Mouse (Mus musculus): ENCODE results near the gene Cmas.

The Cmas gene

GRCm38 (mm10) chr6:142756507-142757333 is at the start of gene Cmas:
Gene Cmas (plus strand): TSS chr6:142756686.
- DNase-seq (ENCODE audit: low spot score), result peak; percentile 86

GRCm38 (mm10) chr6:142706688-142707087 is 49.8 kb upstream of the Cmas start:
- no peak for DNase-seq (ENCODE audit: low spot score)

DNA sequence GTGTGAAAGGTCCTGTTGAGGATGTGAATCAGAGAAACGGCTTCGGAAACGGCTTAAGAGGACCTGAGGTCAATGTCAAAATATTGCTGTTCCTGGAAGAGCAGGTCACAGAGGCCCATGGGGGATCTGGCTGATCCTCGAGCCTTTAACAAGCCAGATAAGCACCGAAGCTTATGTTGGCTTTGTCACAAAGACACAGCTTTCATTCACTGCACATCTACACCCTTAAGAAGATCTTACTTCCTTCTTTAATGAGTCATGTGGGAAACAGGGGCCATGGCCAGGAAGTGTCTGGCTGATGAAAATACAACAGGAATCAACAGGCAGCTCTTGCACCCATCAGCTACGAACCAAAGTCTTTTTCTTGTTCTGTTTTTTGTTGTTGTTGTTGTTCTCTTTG is 48.1 kb upstream of the Cmas start:
- no peak for DNase-seq (ENCODE audit: low spot score)

DNA sequence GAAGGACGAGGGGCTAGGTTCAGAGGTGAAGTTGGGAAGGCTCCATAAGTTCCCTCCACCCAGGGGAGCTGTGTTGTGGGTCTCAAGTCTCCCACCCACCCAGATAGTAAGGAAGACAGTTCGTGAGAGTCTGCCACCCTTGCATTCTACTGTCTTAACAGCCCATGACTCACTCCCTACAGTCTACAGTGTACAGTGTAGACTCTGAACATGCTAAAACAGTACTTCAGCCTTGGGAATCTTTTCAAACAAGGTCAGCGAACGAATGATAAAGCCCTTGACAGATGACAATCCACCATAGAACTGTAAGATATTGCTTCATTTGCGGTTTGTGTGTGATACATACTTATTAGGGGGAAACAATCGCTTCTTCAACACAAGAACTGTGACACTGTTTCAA is 45.8 kb upstream of the Cmas start:
- no peak for DNase-seq (ENCODE audit: low spot score)

DNA sequence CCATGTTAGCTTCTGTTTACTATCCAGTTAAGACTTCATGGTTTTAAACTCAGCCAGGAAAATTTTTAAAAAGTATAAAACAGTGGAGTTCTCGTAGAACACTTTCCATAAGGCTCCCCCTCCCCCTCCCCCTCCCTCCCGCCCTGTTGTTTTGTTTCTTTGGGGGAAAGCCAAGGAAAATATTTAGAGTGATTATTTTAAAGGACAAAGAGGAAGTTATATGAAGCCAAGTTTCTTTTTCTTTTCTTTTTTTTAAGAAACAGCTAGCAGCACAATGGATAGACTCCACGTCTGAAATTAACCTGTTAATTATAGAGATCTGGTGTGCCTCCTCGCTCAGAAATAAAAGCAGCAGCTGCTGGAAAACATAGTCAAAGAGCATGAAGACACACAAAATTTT is 45.4 kb upstream of the Cmas start:
- DNase-seq (ENCODE audit: low spot score), result no peak

GRCm38 (mm10) chr6:142715026-142715425 is 41.5 kb upstream of the Cmas start:
- no peak for DNase-seq (ENCODE audit: low spot score)

DNA sequence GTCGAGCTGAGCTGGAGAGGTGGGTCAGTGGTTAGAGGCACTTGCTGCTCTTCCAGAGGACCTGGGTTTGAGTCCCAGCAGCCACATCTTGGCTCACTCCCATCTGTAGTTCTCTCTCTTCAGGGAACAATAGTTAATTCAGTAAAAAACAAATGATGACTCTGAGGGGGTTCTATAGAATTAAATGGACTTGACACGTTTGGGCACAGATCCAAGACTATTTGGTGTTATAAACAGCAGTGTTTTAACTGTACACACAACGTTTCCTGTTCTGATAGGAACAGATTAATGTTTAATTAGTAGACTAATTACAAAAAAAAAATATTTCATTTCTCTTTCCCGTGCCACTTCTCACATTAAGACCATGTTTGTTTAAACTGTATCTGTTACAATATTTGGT is 39.3 kb upstream of the Cmas start:
- no peak for DNase-seq (ENCODE audit: low spot score)

DNA sequence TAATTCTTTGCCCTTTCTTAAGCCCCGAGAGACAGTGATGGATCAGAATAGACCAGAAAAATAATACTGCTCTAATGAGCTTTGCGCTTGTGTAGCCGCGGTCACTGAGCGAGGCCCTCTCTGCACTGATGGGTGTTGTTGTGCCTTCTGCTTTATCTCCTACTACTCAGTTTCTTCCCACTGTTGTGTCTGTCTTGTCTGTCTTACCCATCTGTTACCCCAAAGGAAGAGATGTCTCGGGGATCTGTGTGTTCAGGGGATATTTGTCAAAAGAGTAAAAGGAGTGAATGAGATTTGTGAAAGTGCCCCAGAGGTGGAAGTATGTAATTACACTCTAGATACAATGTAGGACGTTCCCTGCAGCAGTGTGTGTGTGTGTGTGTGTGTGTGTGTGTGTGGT is 38.3 kb upstream of the Cmas start:
- DNase-seq (ENCODE audit: low spot score), result no peak

DNA sequence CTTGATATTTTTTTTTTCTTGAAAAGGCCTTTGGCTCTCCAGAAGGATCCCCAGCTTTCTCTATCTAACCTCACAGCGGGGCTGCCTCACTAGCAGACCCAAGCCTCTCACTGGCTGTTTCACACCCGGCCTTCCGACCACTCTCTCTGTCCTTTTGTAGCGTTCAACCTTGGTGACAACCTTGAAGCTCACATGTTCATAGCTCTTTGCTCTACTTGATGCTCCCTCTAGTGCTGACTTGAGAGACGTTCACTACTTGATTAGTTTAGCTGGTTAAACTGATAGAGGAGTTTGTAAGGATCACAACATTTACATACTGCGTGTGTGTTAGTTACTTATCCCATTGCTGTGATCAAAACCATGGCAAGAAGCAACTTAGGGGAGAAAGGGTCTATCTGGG is 35.8 kb upstream of the Cmas start:
- DNase-seq (ENCODE audit: low spot score), result no peak

DNA sequence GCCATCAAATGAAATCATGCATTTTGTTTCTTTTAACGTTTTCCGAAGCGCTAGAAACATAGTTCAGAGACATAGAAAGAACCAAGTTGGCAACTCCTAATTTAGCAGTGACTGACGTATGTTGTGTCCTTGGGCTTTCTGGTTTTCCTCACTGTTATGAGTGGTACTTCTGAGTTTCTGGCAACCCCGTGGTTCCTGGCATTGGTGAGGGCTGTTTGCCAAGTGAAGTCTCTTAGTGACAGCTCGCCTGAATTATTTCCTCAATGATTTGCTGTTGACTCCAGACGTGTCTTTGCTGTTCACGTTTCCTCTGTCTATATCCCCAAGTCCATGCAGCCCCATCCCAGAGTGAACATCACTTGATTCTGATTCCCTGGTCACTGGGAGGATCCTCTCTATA is 34.8 kb upstream of the Cmas start:
- DNase-seq (ENCODE audit: low spot score), result no peak

DNA sequence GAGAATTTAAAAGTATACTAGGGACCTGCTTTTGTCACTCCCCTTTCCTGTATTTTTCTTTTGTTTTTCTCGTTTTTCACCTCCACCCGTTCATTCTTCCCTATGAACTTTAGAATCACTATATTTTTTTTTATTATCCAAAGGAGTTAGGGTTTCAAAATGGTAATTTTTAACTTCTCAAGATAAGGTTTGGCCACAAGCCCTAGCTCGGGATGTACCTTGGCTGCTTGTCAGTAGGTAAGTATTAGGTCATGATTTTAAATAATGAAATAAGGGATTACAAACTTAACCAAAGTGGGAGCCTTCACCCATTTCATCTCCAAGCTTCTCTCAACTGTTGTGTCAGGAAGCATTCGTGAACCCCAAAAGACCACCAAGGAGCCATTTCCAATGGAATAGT is 30.5 kb upstream of the Cmas start:
- no peak for DNase-seq (ENCODE audit: low spot score)

DNA sequence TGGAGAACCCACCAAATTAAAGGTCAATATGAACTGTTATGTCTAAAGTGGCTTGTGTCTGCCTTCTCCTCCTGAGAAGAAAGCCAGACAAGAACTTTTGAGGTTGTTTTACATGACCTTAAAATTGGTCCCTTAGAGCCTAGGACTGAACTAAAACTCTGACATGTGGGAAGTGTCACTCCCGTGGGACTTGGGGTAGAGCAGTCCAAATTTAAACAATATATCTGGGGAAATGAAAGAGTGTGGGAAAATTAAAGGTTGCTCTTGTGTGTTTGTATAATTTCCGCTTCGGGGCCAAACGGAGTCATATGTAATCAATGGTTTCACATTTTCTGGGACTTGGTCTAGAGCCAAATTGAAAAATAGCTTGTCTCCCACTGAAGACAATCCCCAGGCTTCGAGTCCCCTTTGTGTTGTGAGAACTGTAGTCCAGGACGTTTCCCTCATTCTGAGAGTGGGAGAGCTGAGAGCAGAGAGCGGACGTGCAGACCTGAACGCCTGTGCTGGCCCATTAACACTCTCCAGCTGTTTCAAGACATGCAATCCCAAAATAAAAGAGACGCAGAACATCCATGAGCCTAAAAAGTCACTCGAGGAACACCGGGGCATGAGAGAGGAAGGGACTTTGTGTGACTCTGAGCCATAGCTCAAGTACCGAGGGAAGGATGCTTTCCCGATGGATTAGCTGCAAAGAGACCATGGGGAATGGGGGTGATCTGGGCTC is 23.8 kb upstream of the Cmas start:
- DNase-seq (ENCODE audit: low spot score), result no peak

- DNase-seq (ENCODE audit: low spot score), result no peak
These were observed 21.0 kb upstream of the Cmas start for GRCm38 (mm10) chr6:142735302-142736005.

DNA sequence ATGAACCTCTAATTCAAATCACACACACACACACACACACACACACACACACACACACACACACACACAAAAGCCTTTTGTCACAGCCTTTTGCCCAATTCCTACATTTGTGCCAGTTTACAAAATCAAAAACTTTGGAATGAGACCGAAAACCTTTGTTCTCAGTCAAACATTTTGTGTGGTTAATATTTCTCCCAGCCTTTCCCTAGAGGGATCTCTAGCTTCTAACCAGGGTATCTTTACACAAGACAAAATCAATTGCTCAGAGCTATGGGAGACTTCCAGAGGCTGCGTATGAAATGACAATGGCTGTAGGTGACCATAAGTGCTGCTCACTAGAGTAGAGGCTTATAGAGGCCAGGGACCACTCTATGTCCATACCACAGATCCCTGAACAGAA is 18.3 kb upstream of the Cmas start:
- no peak for DNase-seq (ENCODE audit: low spot score)

- DNase-seq (ENCODE audit: low spot score), result no peak
These were observed 17.8 kb upstream of the Cmas start for GRCm38 (mm10) chr6:142738637-142739036.

DNA sequence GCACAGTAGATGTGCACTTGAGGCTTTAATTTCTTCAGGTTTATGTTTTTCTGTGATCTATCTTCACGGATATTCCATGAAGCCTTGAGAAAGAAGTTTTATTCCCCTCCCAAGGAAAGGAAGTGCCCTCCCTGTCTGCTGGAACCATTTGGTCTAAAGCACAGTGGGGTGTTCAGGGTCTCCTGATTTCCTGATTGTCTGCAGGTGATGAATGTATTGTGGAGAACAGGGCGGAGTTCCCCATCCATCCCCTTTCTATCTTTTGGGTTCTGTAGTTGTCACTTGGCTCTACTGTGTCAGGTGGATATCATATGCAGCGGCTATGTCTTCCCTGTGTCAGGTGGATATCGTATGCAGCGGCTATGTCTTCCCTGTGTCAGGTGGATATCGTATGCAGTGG is 14.7 kb upstream of the Cmas start:
- DNase-seq (ENCODE audit: low spot score), result no peak

DNA sequence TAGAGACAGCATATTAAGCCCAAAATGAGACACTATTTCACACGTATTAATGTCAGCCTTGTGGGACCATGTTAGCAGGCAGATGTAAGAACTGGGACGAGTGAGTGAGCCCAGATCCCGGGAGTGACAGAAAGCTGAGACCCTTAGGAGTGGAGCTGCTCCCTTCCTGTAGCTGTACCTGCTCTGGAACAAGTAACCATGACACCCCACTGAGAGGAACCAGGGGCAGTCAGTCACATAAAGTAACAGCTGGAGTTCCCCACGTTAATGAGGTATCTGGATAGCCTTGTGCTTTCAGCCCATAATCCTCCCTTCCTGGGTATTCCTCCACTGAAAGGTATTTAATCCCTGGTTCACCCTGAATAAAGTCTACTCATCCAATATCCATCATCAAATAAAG is 13.3 kb upstream of the Cmas start:
- no peak for DNase-seq (ENCODE audit: low spot score)

DNA sequence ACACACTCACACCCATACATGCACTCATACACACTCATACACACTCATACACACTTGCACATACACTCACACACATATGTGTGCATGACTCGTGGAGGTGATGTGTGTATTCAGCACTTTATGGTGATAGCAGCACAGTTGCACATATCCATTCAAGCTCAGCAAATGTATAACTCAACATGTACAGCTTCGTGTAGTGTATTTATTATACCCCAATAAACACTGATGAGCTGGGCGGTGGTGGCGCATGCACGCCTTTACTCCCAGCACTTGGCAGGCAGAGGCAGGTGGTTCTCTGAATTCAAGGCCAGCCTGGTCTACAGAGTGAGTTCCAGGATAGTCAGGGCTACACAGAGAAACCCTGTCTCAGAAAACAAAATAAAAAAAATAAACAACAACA is 11.0 kb upstream of the Cmas start:
- no peak for DNase-seq (ENCODE audit: low spot score)

DNA sequence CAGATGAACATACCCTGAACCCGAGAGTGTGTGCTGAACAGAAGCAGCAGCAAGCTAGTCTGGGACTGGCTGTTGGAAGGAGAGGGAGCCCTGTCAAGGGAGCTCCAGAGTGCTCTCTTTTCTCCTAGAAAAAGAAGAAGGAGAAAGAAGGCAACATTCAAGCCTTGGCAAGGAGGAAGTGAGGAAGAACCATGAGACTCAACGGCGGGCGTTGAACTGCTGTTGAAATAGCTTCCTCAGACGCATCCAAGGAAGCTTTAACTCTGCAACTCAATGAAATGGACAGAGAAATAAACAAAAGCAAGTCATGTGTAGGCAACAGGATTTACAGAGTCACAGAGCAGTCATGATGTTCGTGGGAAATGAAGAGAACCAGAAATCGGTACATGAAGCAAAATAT is 9.7 kb upstream of the Cmas start:
- no peak for DNase-seq (ENCODE audit: low spot score)

- no peak for DNase-seq (ENCODE audit: low spot score)
These were observed 9.3 kb upstream of the Cmas start for GRCm38 (mm10) chr6:142747165-142747564.

- no peak for DNase-seq (ENCODE audit: low spot score)
These were observed 8.3 kb upstream of the Cmas start for GRCm38 (mm10) chr6:142748057-142748708.

DNA sequence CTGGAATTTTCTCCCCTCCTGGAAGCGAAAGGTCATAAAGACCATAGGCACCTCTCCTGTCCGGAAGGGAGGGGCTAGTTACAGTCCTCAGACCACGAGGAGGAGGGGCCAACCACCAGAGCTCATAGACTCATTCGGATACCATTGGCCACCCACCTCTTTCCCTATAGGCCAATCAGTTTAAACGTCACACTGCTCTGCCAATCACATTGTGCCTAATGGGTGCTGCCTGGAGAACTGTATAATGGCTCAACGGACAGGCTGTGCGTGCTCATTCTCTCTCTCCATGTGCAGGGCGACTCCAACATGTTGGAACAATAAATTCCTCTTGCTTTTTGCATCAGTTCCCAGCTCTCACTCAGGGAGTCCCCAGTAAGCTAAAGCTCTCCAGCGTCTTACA is 5.1 kb upstream of the Cmas start:
- no peak for DNase-seq (ENCODE audit: low spot score)

Measured in left cerebral cortex, adult 11 months (tissue).